Mouse (Mus musculus): ENCODE measurements around the gene Nip7. TPM values are rescaled to one million over a fixed set of nuclear protein-coding genes. Genes with fewer than 3 reads are reported as not detected.

The Nip7 gene
- polyA plus RNA-seq, 1 experiment from 2014 or later: 123 TPM

Small RNA genes lying within 50 kb of the gene (microRNA-seq; reads per million reads assigned to microRNA genes)
- gene Mir7075: 0.91 reads per million

Other genes starting within 250 kb of the Nip7 start
- 0.05 and 0.17 TPM in 2 replicates for gene Has3, start 186.6 kb upstream of the Nip7 start, polyA plus RNA-seq (2016; fragmentation: Nextera tagmentation; extraction: Ambion mirVana)
- gene Utp4, start 163.2 kb upstream of the Nip7 start, polyA plus RNA-seq (2016; fragmentation: Nextera tagmentation; extraction: Ambion mirVana): 100 and 103 TPM in 2 replicates
- gene Sntb2, start 121.1 kb upstream of the Nip7 start, polyA plus RNA-seq (2016; fragmentation: Nextera tagmentation; extraction: Ambion mirVana): 11.6 and 12.3 TPM in 2 replicates
- gene Vps4a, start 25.7 kb upstream of the Nip7 start, polyA plus RNA-seq (2016; fragmentation: Nextera tagmentation; extraction: Ambion mirVana): 65.7 and 66.0 TPM in 2 replicates
- 53.4 and 54.1 TPM in 2 replicates for gene Pdf, start 8.3 kb upstream of the Nip7 start, polyA plus RNA-seq (2016; fragmentation: Nextera tagmentation; extraction: Ambion mirVana)
- 40.5 and 41.3 TPM in 2 replicates for gene Cog8, start 188 bp upstream of the Nip7 start, polyA plus RNA-seq (2016; fragmentation: Nextera tagmentation; extraction: Ambion mirVana)
- gene Tmed6, start 8.8 kb downstream of the Nip7 start, polyA plus RNA-seq (2016; fragmentation: Nextera tagmentation; extraction: Ambion mirVana): not detected in 2 replicates
- 18.5 and 20.5 TPM in 2 replicates for gene Terf2, start 39.7 kb downstream of the Nip7 start, polyA plus RNA-seq (2016; fragmentation: Nextera tagmentation; extraction: Ambion mirVana)
- gene Cyb5b, start 93.8 kb downstream of the Nip7 start, polyA plus RNA-seq (2016; fragmentation: Nextera tagmentation; extraction: Ambion mirVana): 138 and 149 TPM in 2 replicates
- gene Nfat5, start 236.6 kb downstream of the Nip7 start, polyA plus RNA-seq (2016; fragmentation: Nextera tagmentation; extraction: Ambion mirVana): 10.9 and 11.2 TPM in 2 replicates

All from embryonic facial prominence, embryonic 10.5 days (tissue).